Mouse (Mus musculus) C2C12 (cell line): ENCODE data around the gene Bhlha9.

ENCODE experiments used
- CTCF ChIP-seq: IDR thresholded peaks from one replicate; pipeline ENCODE4 v1.5.1; 2011; ENCODE audit not compliant: control insufficient read depth, insufficient read depth, insufficient read length
- MAX ChIP-seq: IDR thresholded peaks from one replicate; pipeline ENCODE4 v1.6.1; 2011; ENCODE audit warnings: mild to moderate bottlenecking, control low read depth

DNA sequence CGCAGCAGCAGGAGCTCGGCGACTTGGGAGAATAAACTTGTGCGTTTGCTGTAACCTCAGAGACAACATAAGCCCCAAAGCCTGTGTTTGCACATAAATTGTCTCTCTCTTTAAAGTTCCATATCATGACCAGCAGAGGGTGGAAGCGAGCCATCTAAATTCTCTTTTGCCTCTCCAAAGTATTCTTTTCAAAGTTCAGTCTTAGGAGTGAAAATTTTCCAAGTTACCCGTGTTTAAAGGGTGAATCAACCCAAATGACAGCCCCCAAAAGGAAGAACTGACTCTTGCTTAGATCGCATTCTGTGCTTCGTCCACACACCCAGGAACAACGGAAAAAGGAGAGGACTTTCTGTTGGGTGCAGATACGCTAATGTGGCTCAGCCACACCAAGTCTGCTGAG is 17.2 kb upstream of the Bhlha9 start:
- TF ChIP-seq CTCF = no peak
- no peak for TF ChIP-seq MAX
